Mouse (Mus musculus): ENCODE measurements at regions not wholly inside any gene's neighbourhood (a gene's known extent, or its start where the extent isn't known, plus 50 kb on each side); places are given as distances from the start of the nearest gene placed in this dataset.

- DNase-seq (ENCODE audit: low spot score): no peak
Measured at GRCm38 (mm10) chr5:95864252-95864651, 88.5 kb downstream of the E330014E10Rik start.

GRCm38 (mm10) chr5:95864725-95865492 lies 89.1 kb downstream of the E330014E10Rik start:
- no peak for DNase-seq (ENCODE audit: low spot score)

- DNase-seq (ENCODE audit: low spot score): no peak
Measured at GRCm38 (mm10) chr5:95865516-95865915, 89.7 kb downstream of the E330014E10Rik start.

GRCm38 (mm10) chr5:95866848-95867495 lies 89.8 kb upstream of the Cxcl13 start:
- DNase-seq (ENCODE audit: low spot score): no peak

- DNase-seq (ENCODE audit: low spot score): no peak
Measured at GRCm38 (mm10) chr5:95870336-95870845, 86.4 kb upstream of the Cxcl13 start.

- DNase-seq (ENCODE audit: low spot score): no peak
Measured at GRCm38 (mm10) chr5:95874969-95875368, 81.8 kb upstream of the Cxcl13 start.

GRCm38 (mm10) chr5:95880914-95881313 lies 75.8 kb upstream of the Cxcl13 start:
- peak; percentile 72 for DNase-seq (ENCODE audit: low spot score)
